Mouse (Mus musculus): ENCODE data around the gene Syn3.

Syn3 gene

GRCm38 (mm10) chr10:86273410-86274191 is 225.1 kb downstream of the Syn3 start:
- peak; percentile 12 for DNase-seq

DNA sequence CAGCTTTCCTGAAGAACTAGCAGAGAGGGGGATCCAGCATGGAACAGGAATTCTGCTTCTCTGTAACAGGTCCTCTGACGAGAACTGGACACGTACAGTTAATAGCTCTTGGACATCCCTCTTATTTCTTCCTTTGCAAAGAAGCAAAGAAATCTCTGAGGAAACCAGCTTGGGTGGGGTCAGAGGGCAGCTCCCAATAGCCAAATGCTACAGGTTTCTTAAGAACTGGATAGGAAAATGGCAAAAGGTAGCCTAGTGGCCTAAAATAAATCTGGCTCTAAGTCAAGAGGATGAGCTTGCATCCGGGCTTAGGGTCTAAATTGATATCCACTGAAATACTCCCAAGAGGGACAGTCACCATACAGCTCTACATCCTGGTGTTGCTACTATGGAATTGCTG is 225.9 kb downstream of the Syn3 start:
- DNase-seq: no peak

- DNase-seq: no peak
Observed at GRCm38 (mm10) chr10:86270254-86270653, 228.4 kb downstream of the Syn3 start.

DNA sequence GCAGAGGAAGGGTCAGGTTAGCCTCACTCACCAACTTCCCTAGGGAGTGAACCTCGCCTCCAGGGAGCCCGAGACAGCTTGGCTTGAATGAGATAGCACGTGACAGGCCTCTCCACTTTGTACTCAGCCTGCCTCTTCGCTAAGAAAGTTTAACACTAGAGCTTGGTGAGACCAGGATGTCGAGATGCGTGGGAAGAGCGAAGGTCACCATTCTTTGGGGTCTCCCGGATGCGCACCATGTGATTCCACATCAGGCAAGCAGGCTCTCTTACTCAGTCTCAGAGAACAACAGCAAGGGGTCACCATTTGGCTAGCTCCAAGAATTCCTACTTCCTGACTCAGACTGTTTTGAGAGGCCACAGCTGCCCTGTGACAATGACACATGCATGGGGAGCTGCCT is 234.1 kb downstream of the Syn3 start:
- DNase-seq: no peak

DNA sequence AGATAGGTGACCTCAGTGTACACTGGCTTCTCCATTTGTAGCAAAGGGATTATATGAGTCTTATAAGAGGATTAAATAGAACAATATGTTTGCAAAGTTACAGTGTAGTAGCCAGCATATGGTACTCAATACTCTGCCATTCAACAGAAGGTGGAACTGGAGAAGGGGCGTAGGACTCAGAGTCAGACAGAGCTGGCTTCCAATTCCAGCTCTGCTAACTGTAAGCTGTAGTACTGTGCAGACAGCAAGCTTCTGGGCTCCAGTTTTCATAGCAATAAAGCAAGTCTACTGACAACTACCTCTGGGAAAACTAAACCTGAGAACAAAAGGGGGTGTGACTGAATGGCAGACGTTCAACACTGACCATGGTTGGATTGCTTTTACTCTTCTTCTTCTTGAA is 237.0 kb downstream of the Syn3 start:
- no peak for DNase-seq

GRCm38 (mm10) chr10:86258992-86259391 is 239.7 kb downstream of the Syn3 start:
- DNase-seq: no peak

DNA sequence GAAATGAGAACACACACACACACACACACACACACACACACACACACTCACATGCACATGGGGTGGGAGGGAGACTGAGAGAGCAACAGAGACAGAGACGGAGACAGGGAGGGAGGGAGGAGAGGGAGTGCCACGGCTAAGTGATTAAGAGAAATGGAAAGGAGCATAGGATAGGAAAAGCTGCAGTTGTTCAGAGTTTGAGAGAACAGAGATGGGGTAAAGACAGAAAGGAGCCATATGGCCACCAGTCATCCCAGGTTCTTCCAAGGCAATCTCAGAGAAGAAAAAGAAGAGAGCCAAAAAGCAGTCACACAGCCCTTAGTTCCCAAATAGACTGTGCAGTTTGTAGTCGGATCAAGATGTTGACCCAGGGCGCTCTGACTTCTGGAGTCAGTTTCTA is 240.7 kb downstream of the Syn3 start:
- DNase-seq: no peak

DNA sequence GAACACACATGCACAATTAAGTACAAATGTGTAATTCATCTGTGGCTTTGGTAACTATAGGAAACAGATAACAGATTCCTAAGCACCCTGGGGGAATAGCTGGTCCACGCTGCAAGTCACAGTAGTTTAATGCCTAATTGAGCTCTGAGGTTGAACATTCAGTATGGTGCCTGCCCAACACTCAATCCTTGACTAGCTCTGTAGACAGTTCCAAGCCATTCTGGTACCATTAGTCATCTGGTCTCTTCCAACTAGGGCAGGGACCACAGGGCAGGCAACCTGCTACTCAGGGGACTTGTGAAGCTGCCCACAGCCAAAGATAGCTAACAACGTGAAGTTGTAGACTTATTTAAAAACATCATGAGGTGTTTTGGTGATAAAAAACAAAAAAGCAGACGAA is 241.7 kb downstream of the Syn3 start:
- DNase-seq: no peak

- no peak for DNase-seq
Observed at GRCm38 (mm10) chr10:86256221-86256620, 242.5 kb downstream of the Syn3 start.

DNA sequence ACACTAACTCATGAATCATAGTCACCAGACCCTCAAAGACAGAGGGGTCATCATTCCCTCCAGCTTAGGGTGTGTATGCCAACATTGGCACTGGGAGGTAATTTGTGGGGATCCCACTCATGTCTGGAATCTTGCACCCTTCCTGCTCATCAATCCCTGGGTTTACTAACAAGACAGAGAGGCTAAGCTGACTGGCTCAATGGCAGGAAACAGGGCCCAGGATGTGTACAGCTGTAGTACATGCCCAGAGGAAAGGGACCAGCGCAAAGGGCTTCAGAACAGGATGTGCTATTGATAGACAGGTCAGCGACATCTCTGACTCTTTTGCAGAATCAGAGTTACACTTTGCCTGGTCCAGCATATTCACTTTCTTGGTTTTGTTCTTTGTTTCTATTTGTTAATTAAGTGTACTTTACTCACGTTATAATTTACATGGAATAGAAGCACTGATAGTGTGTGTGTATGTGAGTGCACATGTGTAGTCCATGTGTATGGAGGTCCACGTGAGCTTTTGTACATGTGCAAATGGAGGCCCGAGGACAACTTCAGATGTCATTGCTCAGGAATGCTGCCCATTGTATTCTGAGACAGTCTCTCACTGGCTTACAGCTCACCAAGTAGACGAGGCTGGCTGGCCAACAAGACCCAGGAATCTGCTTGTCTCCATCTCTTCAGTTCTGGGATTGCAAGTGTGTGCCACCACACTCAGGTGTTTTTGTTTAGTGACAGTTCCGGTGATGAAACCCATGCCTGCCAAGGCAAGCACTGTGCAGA is 248.4 kb downstream of the Syn3 start:
- no peak for DNase-seq

DNA sequence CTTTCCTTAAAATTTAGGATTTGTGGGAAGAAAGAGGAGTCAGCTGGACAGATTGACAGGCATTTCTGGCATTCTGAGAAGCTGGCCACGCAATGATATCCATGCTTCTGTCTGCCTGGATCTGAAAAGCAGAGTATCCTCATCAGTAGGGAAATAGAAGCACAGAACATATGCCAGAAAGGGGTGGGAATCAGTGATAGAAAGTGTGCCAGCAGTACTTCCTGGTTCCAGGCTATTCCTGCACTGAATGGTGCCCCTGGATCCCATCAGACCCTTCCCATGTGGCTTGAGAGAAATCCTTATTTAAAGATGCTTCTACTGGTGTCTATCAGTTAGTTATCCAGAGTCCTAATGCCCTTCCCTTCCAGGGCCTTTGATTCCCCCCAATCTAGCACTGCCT is 249.4 kb downstream of the Syn3 start:
- no peak for DNase-seq

DNA sequence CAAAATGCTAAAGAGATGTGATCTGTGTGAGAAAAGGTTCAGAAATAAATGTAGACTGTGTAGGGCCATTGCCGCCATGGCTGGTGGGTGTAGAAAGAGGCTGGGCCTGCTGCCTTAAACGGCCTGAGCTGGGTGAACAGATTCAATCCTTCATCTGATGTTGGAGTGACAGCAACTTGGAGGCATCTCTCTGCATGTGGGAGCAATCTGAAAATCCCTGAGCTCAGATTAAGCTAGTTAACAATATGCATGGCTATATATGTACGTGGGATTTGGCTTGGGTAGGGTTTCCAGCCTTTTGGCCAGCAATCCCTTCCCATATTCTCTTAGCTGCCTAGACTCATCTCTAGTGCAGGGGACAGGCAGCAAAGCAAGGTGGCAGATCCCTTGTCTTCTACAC is 249.9 kb downstream of the Syn3 start:
- no peak for DNase-seq

DNA sequence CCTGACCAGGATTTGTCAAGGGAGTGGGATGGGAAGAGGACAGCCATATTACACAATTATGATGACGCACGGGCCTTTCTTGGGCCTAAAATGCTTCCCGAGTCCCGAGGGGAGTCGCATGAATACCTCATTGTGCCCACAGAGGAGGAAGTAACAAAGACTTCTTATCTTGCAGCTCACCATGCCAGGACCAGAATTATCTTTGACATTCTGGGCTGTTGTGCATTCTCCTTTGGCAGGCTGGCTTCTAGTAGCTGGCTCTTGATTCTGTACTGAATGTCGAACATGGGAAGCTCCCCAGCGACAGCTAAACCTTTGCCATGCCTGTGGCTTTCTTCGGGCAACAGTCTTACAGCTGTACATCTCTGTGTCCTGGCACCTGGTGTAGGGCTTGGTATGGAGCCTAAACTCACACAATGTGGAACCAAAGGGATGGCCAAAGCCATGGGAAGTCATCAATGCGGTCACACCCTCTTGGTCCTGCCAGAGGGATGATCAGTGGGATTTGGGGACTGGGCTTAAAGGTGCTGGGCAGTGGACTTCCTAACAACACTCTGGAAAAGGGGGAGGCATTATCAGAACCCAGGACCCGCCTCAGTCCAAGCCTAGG is 250.5 kb downstream of the Syn3 start:
- DNase-seq: no peak

GRCm38 (mm10) chr10:86245396-86245795 is 253.3 kb downstream of the Syn3 start:
- DNase-seq: no peak

DNA sequence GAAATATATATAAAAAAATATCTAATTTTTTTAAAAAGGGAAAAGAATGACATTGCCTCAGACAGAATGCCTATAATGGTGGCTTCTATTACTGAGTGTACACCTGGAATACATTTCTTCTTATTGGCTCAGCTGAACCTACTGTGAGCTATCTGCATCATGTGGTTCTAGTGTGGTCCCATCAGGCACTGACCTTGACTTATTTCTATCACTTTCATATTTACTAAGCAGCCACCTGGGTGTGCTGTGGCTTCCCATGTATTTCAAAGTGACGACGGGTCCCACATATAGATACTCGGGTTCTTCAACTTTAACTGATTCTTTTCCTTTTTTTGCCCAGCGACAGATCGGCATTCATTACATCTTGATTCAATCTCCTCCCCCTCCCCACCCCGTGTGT is 255.2 kb downstream of the Syn3 start:
- no peak for DNase-seq

DNA sequence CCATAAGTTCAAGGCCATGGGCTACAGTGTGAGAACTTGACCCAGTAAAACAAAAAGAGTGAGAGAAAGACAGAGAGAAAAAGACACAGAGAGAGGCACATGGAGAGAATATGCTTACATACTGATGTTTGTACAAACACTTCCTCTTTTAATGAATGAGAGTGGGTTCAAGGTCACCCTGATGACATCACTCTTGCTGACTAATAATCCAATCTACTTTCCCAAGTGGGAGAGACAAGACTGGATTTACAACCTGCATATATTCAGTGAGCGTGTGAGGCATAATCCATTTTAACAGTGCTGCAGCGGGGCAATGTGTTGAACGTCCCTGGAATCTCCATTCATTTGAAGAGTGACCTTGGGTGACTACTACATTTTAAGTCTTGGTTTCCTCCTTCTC is 256.0 kb downstream of the Syn3 start:
- no peak for DNase-seq

DNA sequence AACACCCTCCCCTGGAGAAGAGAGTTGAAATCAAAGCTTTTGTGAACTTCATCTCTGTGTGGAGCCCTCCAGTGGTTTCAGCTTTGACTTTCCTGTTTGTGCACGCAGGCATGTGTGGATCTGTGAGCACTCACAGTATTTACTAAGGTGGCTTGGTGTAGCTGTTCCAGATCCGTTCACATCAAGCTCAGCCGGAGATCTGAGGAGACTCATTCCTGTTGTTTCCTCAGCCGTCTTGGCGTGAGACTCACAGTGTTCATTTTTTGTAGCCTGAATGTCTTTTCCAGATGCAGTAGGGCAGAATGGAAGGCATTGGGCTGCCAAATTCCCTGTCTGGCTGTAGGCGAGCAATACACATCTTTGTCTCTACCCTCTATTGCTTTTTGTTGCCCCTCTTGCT is 268.7 kb downstream of the Syn3 start:
- DNase-seq: no peak

DNA sequence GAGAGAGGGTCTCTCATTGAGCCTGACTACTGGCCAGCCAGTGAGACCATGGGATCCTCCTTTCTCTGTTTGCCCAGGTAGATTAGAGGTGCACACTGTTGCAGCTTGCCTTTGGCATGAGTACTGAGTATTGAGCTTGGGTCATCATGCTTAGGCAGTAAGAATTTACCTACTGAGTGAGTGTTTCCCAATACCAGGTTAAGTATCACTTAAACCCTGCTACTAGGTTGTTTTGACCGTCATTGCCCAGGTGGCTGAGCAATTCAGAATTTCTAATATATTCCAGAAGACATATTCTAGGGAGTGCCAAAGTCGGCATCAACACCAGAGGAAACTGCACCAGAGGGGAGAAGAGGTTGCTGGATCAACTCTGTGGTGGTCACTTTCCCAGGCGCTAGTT is 273.2 kb downstream of the Syn3 start:
- no peak for DNase-seq

- no peak for DNase-seq
Observed at GRCm38 (mm10) chr10:86218984-86219383, 279.7 kb downstream of the Syn3 start.

- no peak for DNase-seq
Observed at GRCm38 (mm10) chr10:86216836-86217235, 281.9 kb downstream of the Syn3 start.

GRCm38 (mm10) chr10:86212062-86212461 is 286.6 kb downstream of the Syn3 start:
- DNase-seq: no peak

- DNase-seq: no peak
Observed at GRCm38 (mm10) chr10:86203915-86204314, 294.8 kb downstream of the Syn3 start.

GRCm38 (mm10) chr10:86203175-86203574 is 295.5 kb downstream of the Syn3 start:
- no peak for DNase-seq

DNA sequence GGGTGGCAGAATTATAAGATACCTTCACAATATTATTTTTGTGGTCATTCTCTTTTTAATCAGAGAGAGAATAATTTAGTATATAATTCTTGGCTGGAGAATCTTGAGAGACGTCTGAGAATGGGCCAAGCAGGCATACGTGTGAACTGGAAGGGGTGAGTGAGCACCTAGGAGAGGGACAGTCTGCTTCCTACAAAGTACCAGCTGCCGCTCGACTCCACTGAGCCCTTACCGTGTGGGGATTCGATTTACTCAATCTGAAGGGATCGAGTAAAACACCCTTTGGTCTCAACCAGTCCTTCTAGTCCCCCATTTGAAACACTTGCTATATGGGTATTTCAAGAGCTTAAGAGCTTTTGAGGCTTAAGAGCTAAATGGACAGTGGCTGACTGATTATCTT is 296.9 kb downstream of the Syn3 start:
- DNase-seq: no peak
